Mouse (Mus musculus) midbrain, embryonic 10.5 days (tissue): ENCODE measurements around the gene Olfr145. TPM values are rescaled to one million over a fixed set of nuclear protein-coding genes. Genes with fewer than 3 reads are reported as not detected.

Experiments
- DNase-seq: peaks from one replicate; pipeline ENCODE4 v3.0.0-alpha.2; 2017; ENCODE audit warnings: low spot score
- H3K27ac ChIP-seq: fragments of 300-500 bp; sonication (generic); replicated peaks from 2 replicates; pipeline ENCODE4 v1.5.1; 2016; ENCODE audit warnings: mild to moderate bottlenecking
- H3K27me3 ChIP-seq: fragments of 300-500 bp; sonication (generic); 2 replicates; pipeline ENCODE4 v1.6.1; 2016; ENCODE audit warnings: low read depth, mild to moderate bottlenecking; ENCODE audit not compliant: poor library complexity, severe bottlenecking
- H3K36me3 ChIP-seq: fragments of 300-500 bp; sonication (generic); 2 replicates; pipeline ENCODE4 v1.6.1; 2016; ENCODE audit warnings: mild to moderate bottlenecking, moderate library complexity
- H3K4me1 ChIP-seq: fragments of 300-500 bp; sonication (generic); 2 replicates; pipeline ENCODE4 v1.6.1; 2016
- H3K4me3 ChIP-seq: fragments of 300-500 bp; sonication (generic); 2 replicates; pipeline ENCODE4 v1.5.1; 2016; ENCODE audit warnings: mild to moderate bottlenecking, moderate library complexity
- H3K9me3 ChIP-seq: fragments of 300-500 bp; sonication (generic); replicated peaks from 2 replicates; pipeline ENCODE4 v1.6.1; 2016; ENCODE audit warnings: mild to moderate bottlenecking
- WGBS: fragments of 180-500 bp; shearing (Covaris S2); methylation state at CpG from one replicate; pipeline ENCODE4 v1.1.7; 2016; 5-methylcytosine and 5-hydroxymethylcytosine counted together
- polyA plus RNA-seq: library from polyadenylated mRNA; unstranded; fragments of >200 nt; fragmentation: Nextera tagmentation; extraction: Ambion mirVana; gene quantifications from 2 replicates; pipeline ENCODE4 v1.2.1, GENCODE M21; 2016

The Olfr145 gene
- not detected in 2 replicates for polyA plus RNA-seq

- peaks cover 10% of the 10 kb centered on the region; the same call in 1 of the 2 replicates for H3K4me1 ChIP-seq
- H3K27me3 ChIP-seq: no peaks in the 10 kb centered on the region
- 21% methylated on average over 2 of the region's 2 CpGs for WGBS
Observed at GRCm38 (mm10) chr9:37896661-37897060, at the start of gene Olfr145. TSS of gene Olfr145 (plus strand) at chr9:37896724.

GRCm38 (mm10) chr9:37849267-37849666, 47.3 kb upstream of the Olfr145 start:
- 85% methylated on average over 2 of the region's 2 CpGs for WGBS
- Histone ChIP-seq H3K9me3 (no peaks in the 10 kb centered on the region), H3K27ac (no peak overlapping the region), H3K27me3 (no peaks in the 10 kb centered on the region), H3K36me3 (no peaks in the 10 kb centered on the region), H3K4me3 (no peak overlapping the region), H3K4me1 (no peaks in the 10 kb centered on the region)
- no peak for DNase-seq

More at GRCm38 (mm10) chr9:37896661-37897060, at the start of gene Olfr145:
- H3K36me3 ChIP-seq: no peaks in the 10 kb centered on the region
- DNase-seq: no peak
- H3K9me3 ChIP-seq: no peaks in the 10 kb centered on the region
- H3K27ac ChIP-seq: peak within 1 kb of the TSS; percentile 38
- H3K4me3 ChIP-seq: no peak within 1 kb of the TSS

GRCm38 (mm10) chr9:37853969-37854368, 42.6 kb upstream of the Olfr145 start, which contains the start of gene Olfr877:
TSS of gene Olfr877 (plus strand) at chr9:37854269.
- no peaks in the 10 kb centered on the region for H3K27me3 ChIP-seq
- H3K9me3 ChIP-seq: no peaks in the 10 kb centered on the region
- no peak within 1 kb of the TSS for H3K27ac ChIP-seq
- no peaks in the 10 kb centered on the region for H3K4me1 ChIP-seq
- 77% methylated on average over 4 of the region's 4 CpGs for WGBS
- H3K36me3 ChIP-seq: no peaks in the 10 kb centered on the region
- no peak for DNase-seq
- H3K4me3 ChIP-seq: no peak within 1 kb of the TSS

GRCm38 (mm10) chr9:37863325-37863724, 33.2 kb upstream of the Olfr145 start:
- Histone ChIP-seq H3K36me3 (no peaks in the 10 kb centered on the region), H3K4me1 (peaks cover 9% of the 10 kb centered on the region), H3K9me3 (no peaks in the 10 kb centered on the region), H3K27me3 (no peaks in the 10 kb centered on the region), H3K27ac (no peak overlapping the region), H3K4me3 (no peak overlapping the region)
- no peak for DNase-seq
- 83% methylated on average over 1 of the region's 1 CpGs for WGBS

GRCm38 (mm10) chr9:37870246-37870645, 26.3 kb upstream of the Olfr145 start:
- DNase-seq: no peak
- H3K27ac ChIP-seq: no peak overlapping the region
- H3K4me3 ChIP-seq: no peak overlapping the region
- H3K36me3 ChIP-seq: no peaks in the 10 kb centered on the region
- no peaks in the 10 kb centered on the region for H3K4me1 ChIP-seq
- 69% methylated on average over 1 of the region's 1 CpGs for WGBS
- no peaks in the 10 kb centered on the region for H3K27me3 ChIP-seq
- H3K9me3 ChIP-seq: no peaks in the 10 kb centered on the region

- Histone ChIP-seq H3K27ac (no peak overlapping the region), H3K36me3 (no peaks in the 10 kb centered on the region), H3K4me1 (no peaks in the 10 kb centered on the region), H3K9me3 (no peaks in the 10 kb centered on the region), H3K27me3 (no peaks in the 10 kb centered on the region), H3K4me3 (no peak overlapping the region)
- 81% methylated on average over 1 of the region's 1 CpGs for WGBS
- DNase-seq: no peak
Observed at GRCm38 (mm10) chr9:37871097-37871496, 25.4 kb upstream of the Olfr145 start.

- Histone ChIP-seq H3K4me3 (no peak overlapping the region), H3K27me3 (no peaks in the 10 kb centered on the region), H3K27ac (no peak overlapping the region), H3K4me1 (no peaks in the 10 kb centered on the region), H3K9me3 (no peaks in the 10 kb centered on the region), H3K36me3 (no peaks in the 10 kb centered on the region)
- 67% methylated on average over 1 of the region's 1 CpGs for WGBS
- no peak for DNase-seq
Observed at GRCm38 (mm10) chr9:37871536-37871935, 25.0 kb upstream of the Olfr145 start.

GRCm38 (mm10) chr9:37890960-37891359, 5.6 kb upstream of the Olfr145 start:
- DNase-seq: no peak
- H3K4me3 ChIP-seq: no peak overlapping the region
- 22% methylated on average over 2 of the region's 2 CpGs for WGBS
- H3K36me3 ChIP-seq: no peaks in the 10 kb centered on the region
- H3K27ac ChIP-seq: no peak overlapping the region
- H3K27me3 ChIP-seq: no peaks in the 10 kb centered on the region
- H3K4me1 ChIP-seq: peaks cover 9% of the 10 kb centered on the region
- no peaks in the 10 kb centered on the region for H3K9me3 ChIP-seq

- no peaks in the 10 kb centered on the region for H3K9me3 ChIP-seq
- 76% methylated on average over 3 of the region's 3 CpGs for WGBS
- no peaks in the 10 kb centered on the region for H3K27me3 ChIP-seq
Observed at GRCm38 (mm10) chr9:37905555-37905954, 9.0 kb downstream of the Olfr145 start.

GRCm38 (mm10) chr9:37917540-37917939, 21.0 kb downstream of the Olfr145 start, which contains the start of gene Olfr878:
TSS of gene Olfr878 (plus strand) at chr9:37917840.
- 77% methylated on average over 2 of the region's 2 CpGs for WGBS

More at GRCm38 (mm10) chr9:37905555-37905954, 9.0 kb downstream of the Olfr145 start:
- Histone ChIP-seq H3K4me3 (no peak overlapping the region), H3K27ac (no peak overlapping the region), H3K36me3 (no peaks in the 10 kb centered on the region), H3K4me1 (no peaks in the 10 kb centered on the region)
- DNase-seq: no peak

GRCm38 (mm10) chr9:37918018-37918417, 21.5 kb downstream of the Olfr145 start:
- Histone ChIP-seq H3K27me3 (no peaks in the 10 kb centered on the region), H3K9me3 (no peaks in the 10 kb centered on the region), H3K36me3 (no peaks in the 10 kb centered on the region), H3K4me3 (no peak overlapping the region), H3K4me1 (no peaks in the 10 kb centered on the region), H3K27ac (no peak overlapping the region)
- WGBS: 69% methylated on average over 1 of the region's 1 CpGs
- DNase-seq: no peak

More at GRCm38 (mm10) chr9:37917540-37917939, 21.0 kb downstream of the Olfr145 start, which contains the start of gene Olfr878:
- no peak within 1 kb of the TSS for H3K4me3 ChIP-seq
- H3K36me3 ChIP-seq: no peaks in the 10 kb centered on the region
- no peaks in the 10 kb centered on the region for H3K27me3 ChIP-seq
- H3K4me1 ChIP-seq: no peaks in the 10 kb centered on the region
- no peaks in the 10 kb centered on the region for H3K9me3 ChIP-seq
- H3K27ac ChIP-seq: no peak within 1 kb of the TSS
- no peak for DNase-seq

- Histone ChIP-seq H3K4me3 (no peak overlapping the region), H3K9me3 (no peaks in the 10 kb centered on the region), H3K36me3 (no peaks in the 10 kb centered on the region), H3K27me3 (no peaks in the 10 kb centered on the region), H3K4me1 (no peaks in the 10 kb centered on the region), H3K27ac (no peak overlapping the region)
- no peak for DNase-seq
- WGBS: 89% methylated on average over 5 of the region's 5 CpGs
Observed at GRCm38 (mm10) chr9:37924194-37924593, 27.7 kb downstream of the Olfr145 start.

- DNase-seq: no peak
- H3K27me3 ChIP-seq: no peaks in the 10 kb centered on the region
- H3K36me3 ChIP-seq: no peaks in the 10 kb centered on the region
- 78% methylated on average over 2 of the region's 2 CpGs for WGBS
- H3K4me3 ChIP-seq: no peak overlapping the region
- H3K4me1 ChIP-seq: no peaks in the 10 kb centered on the region
- no peaks in the 10 kb centered on the region for H3K9me3 ChIP-seq
- no peak overlapping the region for H3K27ac ChIP-seq
Observed at GRCm38 (mm10) chr9:37925445-37925844, 28.9 kb downstream of the Olfr145 start.
